Mouse (Mus musculus): ENCODE measurements at regions not wholly inside any gene's neighbourhood (a gene's known extent, or its start where the extent isn't known, plus 50 kb on each side); places are given as distances from the start of the nearest gene placed in this dataset.

- Histone ChIP-seq H3K27ac (ENCODE audit: low read depth, low read length) (no peak overlapping the region), H3K36me3 (ENCODE audit: control insufficient read depth, insufficient read depth, low read length) (no peaks in the 10 kb centered on the region), H3K4me1 (ENCODE audit: control insufficient read depth, insufficient read depth, low read length) (peaks cover 9% of the 10 kb centered on the region), H3K4me2 (ENCODE audit: low read length) (no peak overlapping the region), H3K27me3 (replicated peaks; ENCODE audit: control insufficient read depth, insufficient read depth, low read length) (no peaks in the 10 kb centered on the region), H3K4me3 (ENCODE audit: low read depth, low read length) (no peak overlapping the region), H3K9me3 (replicated peaks; ENCODE audit: control insufficient read depth, low read length) (no peaks in the 10 kb centered on the region), H3K9ac (ENCODE audit: low read length) (no peak overlapping the region)
- 17% methylated on average over 6 of the region's 6 CpGs for WGBS
- ATAC-seq: peak; percentile 84
- peak; percentile 72 for DNase-seq (ENCODE audit: low spot score)
Observed at GRCm38 (mm10) chr3:52605261-52605771, 337.2 kb downstream of the Foxo1 start.

GRCm38 (mm10) chr3:52603244-52603704, 335.1 kb downstream of the Foxo1 start:
- no peak overlapping the region for H3K4me2 ChIP-seq (ENCODE audit: low read length)
- H3K27me3 ChIP-seq (replicated peaks; ENCODE audit: control insufficient read depth, insufficient read depth, low read length): no peaks in the 10 kb centered on the region
- no peak overlapping the region for H3K9ac ChIP-seq (ENCODE audit: low read length)
- no peaks in the 10 kb centered on the region for H3K9me3 ChIP-seq (replicated peaks; ENCODE audit: control insufficient read depth, low read length)
- 81% methylated on average over 8 of the region's 8 CpGs for WGBS
- peaks cover 9% of the 10 kb centered on the region for H3K4me1 ChIP-seq (ENCODE audit: control insufficient read depth, insufficient read depth, low read length)
- DNase-seq (ENCODE audit: low spot score) (no peak), ATAC-seq (no peak)
- H3K27ac ChIP-seq (ENCODE audit: low read depth, low read length): no peak overlapping the region
- H3K36me3 ChIP-seq (ENCODE audit: control insufficient read depth, insufficient read depth, low read length): no peaks in the 10 kb centered on the region
- no peak overlapping the region for H3K4me3 ChIP-seq (ENCODE audit: low read depth, low read length)

- Histone ChIP-seq H3K27ac (ENCODE audit: low read depth, low read length) (no peak overlapping the region), H3K4me2 (ENCODE audit: low read length) (no peak overlapping the region), H3K36me3 (ENCODE audit: control insufficient read depth, insufficient read depth, low read length) (no peaks in the 10 kb centered on the region), H3K4me3 (ENCODE audit: low read depth, low read length) (no peak overlapping the region), H3K9me3 (replicated peaks; ENCODE audit: control insufficient read depth, low read length) (no peaks in the 10 kb centered on the region), H3K9ac (ENCODE audit: low read length) (no peak overlapping the region), H3K27me3 (replicated peaks; ENCODE audit: control insufficient read depth, insufficient read depth, low read length) (no peaks in the 10 kb centered on the region), H3K4me1 (ENCODE audit: control insufficient read depth, insufficient read depth, low read length) (peaks cover 9% of the 10 kb centered on the region)
- ATAC-seq: no peak
- DNase-seq (ENCODE audit: low spot score): peak; percentile 31
- 85% methylated on average over 21 of the region's 21 CpGs for WGBS
Observed at GRCm38 (mm10) chr3:52601011-52601745, 333.0 kb downstream of the Foxo1 start.

- no peak overlapping the region for H3K4me3 ChIP-seq (ENCODE audit: low read depth, low read length)
- no peaks in the 10 kb centered on the region for H3K36me3 ChIP-seq (ENCODE audit: control insufficient read depth, insufficient read depth, low read length)
- no peaks in the 10 kb centered on the region for H3K9me3 ChIP-seq (replicated peaks; ENCODE audit: control insufficient read depth, low read length)
- DNase-seq (ENCODE audit: low spot score) (no peak), ATAC-seq (no peak)
- no peak overlapping the region for H3K27ac ChIP-seq (ENCODE audit: low read depth, low read length)
- H3K4me2 ChIP-seq (ENCODE audit: low read length): no peak overlapping the region
- H3K4me1 ChIP-seq (ENCODE audit: control insufficient read depth, insufficient read depth, low read length): peaks cover 9% of the 10 kb centered on the region
- H3K27me3 ChIP-seq (replicated peaks; ENCODE audit: control insufficient read depth, insufficient read depth, low read length): no peaks in the 10 kb centered on the region
- 91% methylated on average over 13 of the region's 13 CpGs for WGBS
- H3K9ac ChIP-seq (ENCODE audit: low read length): no peak overlapping the region
Observed at GRCm38 (mm10) chr3:52600581-52600980, 332.4 kb downstream of the Foxo1 start.

- WGBS: 96% methylated on average over 4 of the region's 4 CpGs
- Histone ChIP-seq H3K4me2 (ENCODE audit: low read length) (no peak overlapping the region), H3K9ac (ENCODE audit: low read length) (no peak overlapping the region), H3K27me3 (replicated peaks; ENCODE audit: control insufficient read depth, insufficient read depth, low read length) (no peaks in the 10 kb centered on the region), H3K36me3 (ENCODE audit: control insufficient read depth, insufficient read depth, low read length) (no peaks in the 10 kb centered on the region), H3K27ac (ENCODE audit: low read depth, low read length) (no peak overlapping the region), H3K4me3 (ENCODE audit: low read depth, low read length) (no peak overlapping the region), H3K4me1 (ENCODE audit: control insufficient read depth, insufficient read depth, low read length) (peaks cover 4% of the 10 kb centered on the region), H3K9me3 (replicated peaks; ENCODE audit: control insufficient read depth, low read length) (no peaks in the 10 kb centered on the region)
- ATAC-seq (no peak), DNase-seq (ENCODE audit: low spot score) (no peak)
Observed at GRCm38 (mm10) chr3:52600146-52600545, 332.0 kb downstream of the Foxo1 start.

- ATAC-seq: no peak
- H3K4me3 ChIP-seq (ENCODE audit: low read depth, low read length): no peak overlapping the region
Observed at GRCm38 (mm10) chr3:52586418-52586817, 318.3 kb downstream of the Foxo1 start.

GRCm38 (mm10) chr3:52579917-52580316, 311.8 kb downstream of the Foxo1 start:
- Histone ChIP-seq H3K4me1 (ENCODE audit: control insufficient read depth, insufficient read depth, low read length) (peaks cover 6% of the 10 kb centered on the region; the same call in 1 of the 2 replicates), H3K4me2 (ENCODE audit: low read length) (no peak overlapping the region), H3K9ac (ENCODE audit: low read length) (no peak overlapping the region), H3K9me3 (replicated peaks; ENCODE audit: control insufficient read depth, low read length) (no peaks in the 10 kb centered on the region), H3K4me3 (ENCODE audit: low read depth, low read length) (no peak overlapping the region), H3K27ac (ENCODE audit: low read depth, low read length) (no peak overlapping the region), H3K27me3 (replicated peaks; ENCODE audit: control insufficient read depth, insufficient read depth, low read length) (no peaks in the 10 kb centered on the region), H3K36me3 (ENCODE audit: control insufficient read depth, insufficient read depth, low read length) (no peaks in the 10 kb centered on the region)
- WGBS: 84% methylated on average over 3 of the region's 3 CpGs
- ATAC-seq: no peak
- DNase-seq (ENCODE audit: low spot score): no peak

More at GRCm38 (mm10) chr3:52586418-52586817, 318.3 kb downstream of the Foxo1 start:
- Histone ChIP-seq H3K27ac (ENCODE audit: low read depth, low read length) (no peak overlapping the region), H3K4me2 (ENCODE audit: low read length) (no peak overlapping the region), H3K9me3 (replicated peaks; ENCODE audit: control insufficient read depth, low read length) (0 out of 2 replicates have a peak, but pooled peaks cover 3% of the 10 kb centered on the region), H3K9ac (ENCODE audit: low read length) (no peak overlapping the region), H3K36me3 (ENCODE audit: control insufficient read depth, insufficient read depth, low read length) (no peaks in the 10 kb centered on the region), H3K4me1 (ENCODE audit: control insufficient read depth, insufficient read depth, low read length) (no peaks in the 10 kb centered on the region), H3K27me3 (replicated peaks; ENCODE audit: control insufficient read depth, insufficient read depth, low read length) (no peaks in the 10 kb centered on the region)
- 93% methylated on average over 4 of the region's 4 CpGs for WGBS
- DNase-seq (ENCODE audit: low spot score): no peak

GRCm38 (mm10) chr3:52579096-52579495, 311.0 kb downstream of the Foxo1 start:
- H3K36me3 ChIP-seq (ENCODE audit: control insufficient read depth, insufficient read depth, low read length): no peaks in the 10 kb centered on the region
- WGBS: 96% methylated on average over 3 of the region's 3 CpGs
- H3K27me3 ChIP-seq (replicated peaks; ENCODE audit: control insufficient read depth, insufficient read depth, low read length): no peaks in the 10 kb centered on the region
- no peak overlapping the region for H3K9ac ChIP-seq (ENCODE audit: low read length)
- peaks cover 7% of the 10 kb centered on the region; the same call in 1 of the 2 replicates for H3K4me1 ChIP-seq (ENCODE audit: control insufficient read depth, insufficient read depth, low read length)
- no peak overlapping the region for H3K4me2 ChIP-seq (ENCODE audit: low read length)
- H3K27ac ChIP-seq (ENCODE audit: low read depth, low read length): no peak overlapping the region
- no peaks in the 10 kb centered on the region for H3K9me3 ChIP-seq (replicated peaks; ENCODE audit: control insufficient read depth, low read length)
- no peak for ATAC-seq
- DNase-seq (ENCODE audit: low spot score): no peak
- no peak overlapping the region for H3K4me3 ChIP-seq (ENCODE audit: low read depth, low read length)

- no peak overlapping the region for H3K9ac ChIP-seq (ENCODE audit: low read length)
- H3K27me3 ChIP-seq (replicated peaks; ENCODE audit: control insufficient read depth, insufficient read depth, low read length): no peaks in the 10 kb centered on the region
- H3K4me2 ChIP-seq (ENCODE audit: low read length): no peak overlapping the region
- DNase-seq (ENCODE audit: low spot score) (no peak), ATAC-seq (no peak)
- H3K36me3 ChIP-seq (ENCODE audit: control insufficient read depth, insufficient read depth, low read length): no peaks in the 10 kb centered on the region
- 59% methylated on average over 6 of the region's 6 CpGs for WGBS
- H3K4me3 ChIP-seq (ENCODE audit: low read depth, low read length): no peak overlapping the region
- H3K9me3 ChIP-seq (replicated peaks; ENCODE audit: control insufficient read depth, low read length): no peaks in the 10 kb centered on the region
- H3K27ac ChIP-seq (ENCODE audit: low read depth, low read length): no peak overlapping the region
- peaks cover 7% of the 10 kb centered on the region; the same call in 1 of the 2 replicates for H3K4me1 ChIP-seq (ENCODE audit: control insufficient read depth, insufficient read depth, low read length)
Observed at GRCm38 (mm10) chr3:52576703-52577244, 308.6 kb downstream of the Foxo1 start.
